Mouse (Mus musculus): Measurements from ENCODE around the gene Fchsd2.

DNA sequence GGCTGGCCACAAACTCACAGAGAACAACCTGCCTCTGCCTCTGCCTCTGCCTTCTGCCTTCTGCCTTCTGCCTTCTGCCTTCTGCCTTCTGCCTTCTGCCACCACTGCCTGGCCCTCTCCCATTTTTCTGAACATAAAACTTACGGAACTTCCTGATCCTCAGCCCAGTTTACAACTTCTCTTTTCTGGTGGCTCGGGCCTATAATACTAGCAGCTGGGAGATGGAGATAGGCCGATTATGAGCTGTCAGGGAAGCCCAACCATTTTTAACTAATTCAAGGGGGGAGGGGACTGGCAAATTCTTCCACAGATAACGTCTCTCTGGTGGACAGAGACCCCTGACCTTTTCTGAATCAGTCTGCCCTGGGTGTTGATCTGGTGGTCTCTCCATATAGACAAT lies 22.3 kb upstream of the Fchsd2 start:
- TF ChIP-seq CTCF (IDR thresholded peaks at IDR 0.05; ENCODE audit: low read depth, low read length) (no peak), POLR2A (IDR thresholded peaks at IDR 0.05; ENCODE audit: extremely low read depth, insufficient read depth, low read length) (no peak)
